Mouse (Mus musculus) bone marrow macrophage, adult 2 months (primary cell): ENCODE data around the gene Cryba4. TPM values are rescaled to one million over a fixed set of nuclear protein-coding genes. Genes with fewer than 3 reads are reported as not detected.
A peak's percentile ranks its signal among the peaks of the same experiment; 100 is the strongest.

Experiments used
- H3K27ac ChIP-seq: 2 replicates; pipeline ENCODE4 v1.5.1; 2012; ENCODE audit warnings: low read depth, low read length; ENCODE audit not compliant: insufficient read depth
- H3K4me1 ChIP-seq: 2 replicates; pipeline ENCODE4 v1.6.1; 2012; ENCODE audit warnings: low read length; ENCODE audit not compliant: control insufficient read depth, insufficient read depth
- H3K4me3 ChIP-seq: 2 replicates; pipeline ENCODE4 v1.5.1; 2012; ENCODE audit warnings: mild to moderate bottlenecking, low read length, moderate library complexity; ENCODE audit not compliant: insufficient read depth
- CTCF ChIP-seq: IDR thresholded peaks from 2 replicates; pipeline ENCODE4 v1.5.1; 2012; ENCODE audit warnings: low read depth, mild to moderate bottlenecking, low read length, moderate library complexity
- POLR2A ChIP-seq: IDR thresholded peaks from 2 replicates; pipeline ENCODE4 v1.6.1; 2012; ENCODE audit warnings: mild to moderate bottlenecking, low read depth, low read length, borderline replicate concordance
- polyA plus RNA-seq: library from polyadenylated mRNA; stranded (reverse); fragments of >200 nt; gene quantifications from 2 replicates; pipeline ENCODE4 v1.2.4, GENCODE M21; 2012; ENCODE audit not compliant: missing spikeins, insufficient read depth, insufficient read length

Cryba4 gene
- polyA plus RNA-seq, 1 experiment: 3.0 TPM

DNA sequence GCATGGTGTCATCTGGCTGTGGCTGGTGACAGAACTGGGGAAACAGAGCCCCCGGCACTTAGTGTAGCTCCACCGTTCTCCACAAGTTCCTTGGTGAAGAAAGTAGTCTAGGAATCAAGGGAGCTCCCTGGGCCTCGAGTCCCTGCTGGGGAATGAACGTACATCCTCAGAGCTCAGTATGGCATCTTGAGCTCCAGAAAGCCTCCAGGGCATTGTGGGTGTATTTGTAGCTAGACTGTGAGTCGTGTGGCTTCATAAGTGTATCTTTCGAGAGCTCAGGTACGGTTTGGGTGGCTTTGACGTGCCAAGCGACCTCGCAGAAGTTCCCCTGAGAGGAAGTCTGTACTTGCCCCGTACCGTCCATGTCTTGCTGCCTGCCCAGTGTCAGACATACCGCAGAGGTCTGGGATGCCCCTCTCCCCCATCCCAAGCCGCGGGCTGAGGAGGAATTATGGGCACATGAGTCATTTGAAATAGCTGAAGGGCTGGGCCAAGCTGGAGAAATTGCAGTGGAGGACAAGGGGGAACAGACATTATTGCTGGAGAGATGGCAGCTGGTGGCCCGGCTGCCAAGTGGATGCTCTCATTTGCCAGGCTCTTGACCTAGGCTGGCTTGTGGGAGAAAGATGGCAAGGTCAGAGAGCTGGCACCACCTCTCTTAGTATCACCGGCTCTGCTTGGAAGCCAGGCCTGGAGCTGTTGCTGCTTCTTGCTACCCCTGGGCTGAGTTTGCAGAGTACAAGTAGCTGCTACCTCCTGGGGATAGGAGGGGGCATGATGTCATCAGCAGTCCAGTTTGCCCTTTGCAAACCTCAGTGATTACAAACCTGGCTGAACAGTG, 27.1 kb upstream of the Cryba4 start:
- peak overlapping the region; percentile 40 for H3K4me3 ChIP-seq
- H3K4me1 ChIP-seq: peaks cover 67% of the 10 kb centered on the region
- TF ChIP-seq POLR2A (no peak), CTCF (no peak)
- H3K27ac ChIP-seq: peak overlapping the region; percentile 86

DNA sequence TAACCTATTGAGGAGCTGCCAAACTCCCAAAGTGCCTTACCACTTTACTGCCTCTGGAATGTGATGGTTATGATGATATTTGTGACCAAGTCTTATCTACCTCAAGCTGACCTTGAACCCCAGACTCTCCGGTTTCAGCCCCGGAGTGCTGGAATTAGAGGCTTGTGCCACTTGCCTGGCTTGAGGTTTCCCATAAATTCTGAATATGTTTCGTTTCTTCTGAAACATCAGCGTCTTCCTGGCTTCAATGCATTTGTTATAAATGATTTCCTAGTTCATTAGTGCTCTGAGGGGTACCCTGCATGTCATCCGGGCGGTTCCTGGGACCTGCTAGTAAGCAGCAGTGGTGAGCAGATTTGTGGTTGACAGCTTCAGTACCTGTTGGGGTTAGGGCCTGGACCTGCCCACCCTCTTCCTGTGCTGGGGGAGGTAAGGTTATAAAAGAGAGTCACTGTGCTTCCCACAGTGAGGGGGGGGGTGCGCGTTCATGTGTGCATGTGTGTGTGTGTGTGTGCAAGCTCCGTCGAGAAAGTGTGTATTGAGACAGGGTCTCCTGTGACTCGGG, 25.7 kb upstream of the Cryba4 start:
- H3K27ac ChIP-seq: no peak overlapping the region; the same call in 1 of the 2 replicates
- no peak for TF ChIP-seq POLR2A
- no peak for TF ChIP-seq CTCF
- peaks cover 60% of the 10 kb centered on the region for H3K4me1 ChIP-seq
- H3K4me3 ChIP-seq: peak overlapping the region; percentile 92

DNA sequence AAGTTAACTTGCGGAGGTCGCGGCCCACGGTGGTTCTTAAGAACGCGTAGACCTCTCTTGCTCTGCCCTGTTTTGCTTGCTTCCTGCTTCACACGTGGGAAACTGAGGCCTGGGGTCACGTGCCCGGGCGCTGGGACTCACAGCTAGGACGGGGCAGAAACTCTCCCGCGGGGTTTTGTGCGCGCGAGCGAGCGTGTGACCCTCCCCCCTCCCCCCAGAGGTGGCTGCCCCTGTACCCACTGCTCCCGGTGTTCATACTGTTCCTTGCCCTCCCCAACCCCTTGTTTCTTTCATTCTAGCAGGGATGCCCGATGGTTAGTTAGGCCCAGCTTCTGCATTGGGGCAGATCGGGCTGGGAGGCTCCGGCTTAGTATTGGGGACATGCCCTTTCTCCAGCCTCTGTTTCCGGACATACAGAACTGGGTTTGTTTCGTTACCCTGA, 24.6 kb upstream of the Cryba4 start:
- TF ChIP-seq POLR2A: no peak
- TF ChIP-seq CTCF: no peak
- H3K27ac ChIP-seq: peak overlapping the region; percentile 86
- H3K4me3 ChIP-seq: peak overlapping the region; percentile 92
- H3K4me1 ChIP-seq: peaks cover 55% of the 10 kb centered on the region

GRCm38 (mm10) chr5:112276267-112276873, 24.1 kb upstream of the Cryba4 start, which contains the start of gene Tpst2:
Gene Tpst2 (plus strand): TSS chr5:112276691.
- peak within 1 kb of the TSS; percentile 86 for H3K27ac ChIP-seq
- H3K4me3 ChIP-seq: peak within 1 kb of the TSS; percentile 92
- peak; percentile 88; the same call in 1 of the 2 replicates for TF ChIP-seq POLR2A
- TF ChIP-seq CTCF: no peak
- peaks cover 50% of the 10 kb centered on the region for H3K4me1 ChIP-seq

GRCm38 (mm10) chr5:112275021-112275804, 22.9 kb upstream of the Cryba4 start:
- H3K4me3 ChIP-seq: no peak overlapping the region; the same call in 1 of the 2 replicates
- H3K4me1 ChIP-seq: peaks cover 40% of the 10 kb centered on the region
- TF ChIP-seq POLR2A: no peak
- no peak for TF ChIP-seq CTCF
- no peak overlapping the region for H3K27ac ChIP-seq

DNA sequence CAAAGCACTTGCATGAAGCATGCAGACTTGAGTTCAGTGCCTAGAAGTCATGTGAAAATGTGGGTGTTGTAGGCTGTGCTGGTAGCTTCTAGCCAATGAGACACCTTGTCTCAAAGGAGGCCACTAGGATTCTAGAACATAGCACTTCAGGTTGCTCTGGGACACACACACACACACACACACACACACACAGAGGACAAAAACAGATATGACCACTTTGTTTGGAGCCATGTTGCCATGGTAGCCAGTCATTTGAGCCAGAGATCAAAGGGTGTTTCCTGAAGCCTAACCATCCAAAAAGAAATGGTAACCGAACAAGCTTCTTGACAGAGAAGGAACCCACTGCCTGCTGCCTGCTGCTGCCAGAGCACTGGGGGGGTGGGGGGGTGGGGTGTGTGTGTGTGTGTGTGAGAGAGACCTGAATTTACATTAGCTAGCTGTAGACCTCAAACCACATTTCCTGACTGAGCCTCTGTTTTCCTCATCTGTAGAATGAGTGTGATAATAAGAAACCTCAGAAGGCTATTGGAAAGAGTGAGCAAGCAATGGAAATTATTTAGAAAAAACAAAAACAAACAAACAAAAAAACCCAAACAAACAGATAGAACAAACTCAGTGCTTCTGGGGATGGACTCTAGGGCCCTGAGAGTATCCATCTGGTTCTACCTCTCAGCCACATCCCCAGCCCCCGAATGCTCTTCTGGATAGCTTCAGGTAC, 21.6 kb upstream of the Cryba4 start:
- peaks cover 30% of the 10 kb centered on the region for H3K4me1 ChIP-seq
- H3K4me3 ChIP-seq: no peak overlapping the region
- H3K27ac ChIP-seq: no peak overlapping the region
- no peak for TF ChIP-seq CTCF
- no peak for TF ChIP-seq POLR2A

- H3K27ac ChIP-seq: no peak overlapping the region
- TF ChIP-seq POLR2A: no peak
- TF ChIP-seq CTCF: no peak
- H3K4me1 ChIP-seq: peaks cover 21% of the 10 kb centered on the region
These were observed 20.6 kb upstream of the Cryba4 start for GRCm38 (mm10) chr5:112272934-112273333.

GRCm38 (mm10) chr5:112270764-112271541, 18.6 kb upstream of the Cryba4 start:
- TF ChIP-seq POLR2A (no peak), CTCF (no peak)
- H3K4me1 ChIP-seq: peaks cover 31% of the 10 kb centered on the region
- no peak overlapping the region for H3K27ac ChIP-seq
- no peak overlapping the region for H3K4me3 ChIP-seq

More at GRCm38 (mm10) chr5:112272934-112273333, 20.6 kb upstream of the Cryba4 start:
- no peak overlapping the region for H3K4me3 ChIP-seq

DNA sequence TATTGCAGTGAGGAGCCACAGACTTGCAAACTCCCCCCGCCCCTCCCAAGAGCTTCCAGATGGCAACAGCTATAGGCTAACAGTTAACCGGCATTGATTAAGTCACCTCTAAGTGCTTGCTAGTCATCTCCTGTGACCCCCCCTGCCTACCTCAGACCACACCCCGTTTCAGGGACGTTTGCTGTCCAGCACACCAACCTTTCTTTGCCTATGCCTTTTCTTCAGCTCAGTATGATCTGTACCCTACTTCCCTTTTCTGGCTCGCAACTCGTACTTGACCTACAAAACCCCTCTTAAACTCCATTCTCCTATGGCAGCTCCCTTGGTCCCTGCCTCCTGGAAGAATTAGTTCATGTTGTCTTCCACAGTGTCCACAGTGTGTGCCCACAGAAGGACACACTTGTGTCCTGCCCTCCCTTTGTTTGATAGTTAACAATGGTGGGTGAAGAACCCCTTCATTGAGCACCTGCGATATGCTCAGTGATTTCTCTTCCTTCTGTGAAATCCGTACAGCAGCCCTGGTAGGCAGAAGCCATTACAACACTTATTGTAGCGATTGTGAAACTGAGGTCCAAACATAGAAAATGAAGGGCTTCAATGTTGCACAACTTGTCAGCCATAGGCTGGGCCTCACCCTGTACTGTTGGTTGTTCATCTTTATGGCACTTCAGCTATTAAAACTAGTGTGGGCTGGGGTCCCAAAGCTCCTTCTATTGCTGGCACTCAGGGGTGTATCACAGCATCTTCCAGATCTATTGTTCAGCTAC, 13.9 kb upstream of the Cryba4 start:
- Histone ChIP-seq H3K4me1 (peaks cover 33% of the 10 kb centered on the region), H3K27ac (peak overlapping the region; percentile 98), H3K4me3 (peak overlapping the region; percentile 49)
- TF ChIP-seq POLR2A: no peak
- no peak for TF ChIP-seq CTCF
